Mouse (Mus musculus) cortical plate, adult 2 months (tissue): ENCODE results near the gene Carmil1.

Source experiments
- CTCF ChIP-seq: fragments of 200-500 bp; IDR thresholded peaks from 2 replicates; pipeline ENCODE4 v1.5.1; 2011; ENCODE audit warnings: mild to moderate bottlenecking, control low read depth, low read length; ENCODE audit not compliant: insufficient read depth; ENCODE audit errors: extremely low read depth
- POLR2A ChIP-seq: fragments of 200-500 bp; IDR thresholded peaks from 2 replicates; pipeline ENCODE4 v1.6.1; 2011; ENCODE audit warnings: mild to moderate bottlenecking, low read length, control low read depth; ENCODE audit not compliant: insufficient read depth; ENCODE audit errors: extremely low read depth

DNA sequence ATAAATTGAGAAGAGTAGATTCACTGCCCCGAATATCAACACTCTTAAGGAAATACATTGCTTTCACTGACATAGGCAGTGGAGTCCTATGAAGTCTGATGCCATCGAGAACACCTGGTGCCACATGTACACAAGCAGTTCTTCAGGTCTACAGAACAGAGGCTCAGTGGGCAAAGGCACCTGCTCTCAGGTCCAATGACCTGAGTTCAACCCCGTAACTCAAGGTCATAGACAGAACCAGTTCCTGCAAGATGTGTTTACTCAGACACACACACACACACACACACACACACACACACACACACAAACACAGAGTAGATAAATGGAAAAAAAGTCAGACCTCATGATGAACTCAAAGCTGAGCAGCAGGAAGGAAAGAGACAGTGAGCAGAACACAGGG lies 173.5 kb downstream of the Carmil1 start:
- TF ChIP-seq POLR2A, result no peak
- TF ChIP-seq CTCF, result no peak
